Mouse (Mus musculus) right cerebral cortex, adult 18-20 months (tissue): ENCODE data around the gene Gtpbp3.
A peak's percentile ranks its signal among the peaks of the same experiment; 100 is the strongest.

Experiments
- DNase-seq: peaks from one replicate; pipeline ENCODE4 v3.0.0; 2022; ENCODE audit warnings: mixed read lengths

Gene Gtpbp3

DNA sequence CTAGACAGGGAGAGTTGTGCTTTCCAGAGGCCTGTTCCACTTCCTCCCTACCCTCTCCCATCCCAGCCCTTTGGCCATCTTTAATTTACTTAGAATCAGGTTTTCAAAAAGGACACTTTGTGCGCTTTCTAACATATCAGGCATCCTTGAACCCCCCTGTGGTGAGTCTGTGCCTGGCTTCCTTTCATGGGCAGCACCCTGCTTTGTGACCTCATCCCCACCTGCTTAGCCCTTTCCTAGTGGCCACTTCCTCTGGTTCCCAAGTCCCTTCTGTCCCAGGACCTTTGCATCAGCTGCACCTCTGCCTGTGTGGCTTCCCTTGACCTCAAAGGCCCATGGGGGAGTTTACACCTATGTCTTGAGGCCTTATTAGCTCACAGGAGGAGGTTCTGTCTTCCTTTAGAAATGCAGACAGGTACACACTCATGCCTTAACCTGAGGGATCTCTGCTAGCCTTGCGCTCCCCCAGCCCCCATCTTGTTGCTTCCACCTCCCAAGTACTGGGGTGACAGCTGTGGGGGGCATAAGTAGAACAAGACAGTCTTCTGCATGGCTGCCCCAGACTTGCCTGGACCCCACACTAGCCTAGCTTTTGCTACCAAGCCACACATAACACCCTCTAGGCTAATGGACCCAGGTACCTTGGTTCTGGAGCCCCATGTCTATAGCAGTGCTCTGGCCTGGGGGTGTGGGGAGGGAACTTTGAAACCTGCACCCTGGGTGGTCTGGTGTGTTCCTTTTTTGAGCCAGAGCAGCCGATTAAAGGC is 17.6 kb upstream of the Gtpbp3 start:
- no peak for DNase-seq

DNA sequence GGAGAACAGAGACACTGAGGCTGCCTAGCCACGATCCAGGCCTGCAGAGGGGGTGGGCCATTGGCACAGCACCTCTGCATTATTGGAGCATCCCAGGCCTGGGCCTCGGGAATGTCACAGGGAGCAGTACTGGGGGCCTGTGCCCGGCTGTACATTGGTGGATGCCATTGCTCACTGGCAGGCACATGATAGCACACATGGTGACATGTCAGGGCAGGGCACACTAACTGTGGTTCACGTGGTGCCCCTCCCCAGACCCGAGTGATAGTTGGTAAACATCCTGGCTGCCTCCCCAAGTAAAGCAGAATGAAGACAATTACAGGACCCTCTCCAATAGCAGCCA is 17.0 kb upstream of the Gtpbp3 start:
- DNase-seq, result no peak

DNA sequence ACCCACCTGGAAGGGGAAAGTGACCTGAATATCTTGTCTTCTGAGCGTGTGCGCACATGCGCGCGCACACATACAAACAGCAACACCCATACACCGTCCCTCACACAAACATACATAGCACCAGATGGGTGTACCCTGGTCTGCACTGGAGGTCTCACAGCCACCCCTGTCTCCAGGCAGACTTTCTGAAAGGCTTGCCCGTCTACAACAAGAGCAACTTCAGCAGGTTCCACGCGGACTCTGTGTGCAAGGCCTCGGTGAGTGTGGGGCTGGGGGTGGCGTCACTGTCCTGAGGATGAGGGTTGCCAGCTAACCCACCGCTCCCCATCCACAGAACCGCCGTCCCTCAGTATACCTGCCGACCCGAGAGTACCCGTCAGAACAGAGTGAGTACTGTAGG is 16.0 kb upstream of the Gtpbp3 start:
- no peak for DNase-seq

DNA sequence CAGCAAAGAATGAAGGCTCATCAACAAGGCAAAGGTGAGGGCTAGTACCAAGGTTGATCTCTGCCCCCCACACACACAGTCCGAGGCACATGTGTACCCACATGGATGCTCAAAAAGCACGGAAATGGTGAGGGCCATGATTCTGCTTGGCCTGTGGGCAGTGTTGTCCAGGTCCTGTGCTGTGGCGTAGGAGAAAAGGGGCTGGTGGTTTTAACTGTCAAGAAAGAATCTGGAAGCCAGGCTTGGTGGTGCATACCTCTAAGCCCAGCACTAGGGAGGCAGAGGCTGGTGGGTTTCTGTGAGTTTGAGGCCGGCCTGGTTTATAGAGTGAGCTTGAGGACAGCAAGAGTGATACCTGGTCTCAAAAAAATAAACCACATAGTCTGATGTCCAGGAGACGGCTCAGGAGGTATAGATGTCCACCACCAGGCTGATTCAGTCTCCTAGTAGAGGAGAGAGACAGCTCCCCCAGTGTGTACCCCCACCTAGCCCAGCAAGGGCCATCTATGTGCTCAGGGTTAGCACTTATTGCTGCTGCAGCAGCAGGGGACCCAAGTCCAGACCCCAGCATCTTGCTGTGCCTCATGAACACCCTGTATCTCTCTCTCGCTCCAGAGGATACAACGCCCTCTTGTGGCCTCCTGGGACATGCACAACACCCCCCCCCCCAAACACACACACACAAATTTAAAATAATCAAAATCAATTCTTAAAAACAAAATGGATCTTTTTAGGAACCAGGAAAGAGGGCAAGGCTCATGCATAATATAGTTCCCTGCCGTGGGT is 15.1 kb upstream of the Gtpbp3 start:
- DNase-seq, result no peak

DNA sequence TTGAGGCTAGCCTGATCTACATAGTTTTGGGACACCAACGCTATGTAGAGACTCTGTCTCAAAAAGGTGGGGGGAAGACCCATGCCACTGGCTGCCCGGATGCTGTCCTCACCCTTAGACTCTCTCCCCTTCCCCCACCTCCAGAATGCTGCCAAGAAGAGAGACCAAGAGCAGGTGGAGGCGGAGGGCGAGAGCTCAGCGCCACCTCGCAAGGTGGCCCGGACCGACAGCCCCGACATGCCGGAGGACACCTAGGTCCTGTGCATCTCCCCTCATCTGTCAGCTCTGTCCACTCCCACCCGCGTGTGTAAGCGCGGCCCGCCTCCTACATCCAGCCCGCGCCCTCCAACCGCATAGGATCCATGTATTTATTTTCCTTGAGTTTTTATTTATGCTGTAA is 13.6 kb upstream of the Gtpbp3 start:
- DNase-seq, result no peak

DNA sequence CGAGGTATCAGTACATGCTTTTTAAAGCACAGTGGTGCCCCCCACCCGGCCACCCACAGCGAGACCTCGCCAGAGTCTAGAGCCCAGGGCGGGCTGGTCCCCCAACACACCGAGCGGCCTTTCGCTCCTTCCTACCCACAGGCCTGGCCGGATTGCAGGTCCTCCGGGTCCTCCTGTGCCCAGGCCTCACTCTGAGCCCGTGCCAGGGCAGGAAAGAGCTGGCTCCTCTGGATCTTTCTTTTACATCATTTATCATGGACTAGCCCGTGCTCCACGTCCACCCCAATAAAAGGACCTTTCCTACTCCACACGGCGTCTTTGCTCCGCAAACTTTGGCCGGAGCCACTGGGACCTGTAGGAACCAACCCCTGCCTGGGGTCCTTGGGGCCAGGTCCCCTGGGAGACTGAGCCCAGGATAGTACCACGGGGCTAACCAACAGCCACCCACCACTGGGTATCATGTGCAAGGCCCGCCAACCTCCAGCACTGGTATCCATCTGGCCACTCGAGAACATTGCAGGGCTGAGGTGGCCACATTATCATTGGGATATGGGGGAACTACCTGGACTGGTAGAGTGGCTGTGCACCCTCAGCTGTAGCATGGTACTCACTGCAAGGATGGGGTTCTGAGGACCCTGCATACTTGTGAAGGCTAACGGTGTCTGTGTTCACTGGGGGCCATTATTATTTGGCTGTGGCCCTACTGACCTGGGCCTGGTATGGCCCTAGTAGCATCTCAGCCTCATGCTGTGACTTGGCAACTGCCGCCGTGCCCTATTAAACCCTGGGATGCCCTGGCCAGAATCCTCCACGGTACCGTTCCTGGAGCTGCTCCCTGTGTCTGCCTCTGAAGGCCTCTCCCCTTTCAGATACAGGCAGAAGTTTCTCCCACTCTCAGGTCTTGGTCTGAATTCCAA is 12.9 kb upstream of the Gtpbp3 start:
- no peak for DNase-seq

DNA sequence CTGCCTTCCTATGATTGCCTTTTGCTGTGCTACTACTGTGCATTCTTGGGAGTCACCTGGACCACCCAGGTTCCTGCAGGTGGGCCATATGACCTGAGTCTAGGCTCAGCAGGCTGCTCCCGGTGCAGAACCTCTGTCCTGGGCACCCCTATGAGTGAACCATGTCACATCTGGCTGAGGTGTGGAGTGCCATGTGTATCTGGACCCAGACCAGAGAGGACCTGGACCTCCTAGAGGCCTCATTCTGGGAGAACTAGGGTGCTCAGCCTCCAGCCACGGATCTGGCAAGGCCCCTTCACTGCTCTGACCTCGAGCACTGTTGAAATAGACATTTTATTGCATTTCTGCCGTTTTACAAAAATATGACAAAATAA is 12.2 kb upstream of the Gtpbp3 start:
- DNase-seq, result no peak

DNA sequence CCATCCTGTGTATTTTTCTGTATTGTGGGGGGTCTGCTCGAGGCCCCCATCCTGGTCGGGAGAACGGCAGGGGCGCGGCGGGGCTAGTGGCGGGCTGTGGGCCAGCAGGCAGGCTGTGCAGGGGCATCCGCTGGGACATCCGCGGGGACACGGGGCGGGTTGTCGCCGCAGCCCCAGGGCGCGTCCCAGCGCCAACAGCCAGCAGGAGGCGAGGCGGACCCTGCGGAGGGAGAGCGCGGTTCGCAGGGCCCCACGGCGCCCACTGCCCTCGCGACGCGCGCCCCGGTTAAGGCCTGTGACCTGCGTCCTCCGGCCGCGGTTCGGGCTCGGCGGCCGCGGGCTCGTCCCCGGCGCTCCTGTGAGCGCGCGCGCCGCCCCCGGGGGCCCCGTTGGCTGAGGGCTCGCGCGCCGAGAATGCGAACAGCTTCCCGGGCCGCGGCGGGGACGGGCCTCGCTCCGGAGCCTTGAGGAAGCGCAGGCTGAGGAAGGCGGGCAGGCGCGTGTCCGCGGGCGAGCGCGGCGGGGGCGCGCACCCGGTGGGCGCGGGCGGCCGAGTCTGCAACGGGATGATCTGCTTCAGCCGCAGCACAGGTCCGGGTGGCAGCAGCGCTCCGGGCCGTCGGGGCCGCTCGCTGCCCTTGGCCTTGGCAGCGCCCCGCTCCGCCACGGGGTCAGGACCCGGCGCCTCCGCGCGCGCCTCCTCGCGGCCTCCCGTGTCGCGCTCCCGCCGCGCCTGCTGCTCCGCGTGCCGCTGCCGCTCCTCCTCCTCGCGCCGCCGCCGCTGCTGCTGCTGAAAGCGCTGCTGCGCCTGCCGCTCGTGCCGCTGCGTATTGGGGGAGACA is 11.6 kb upstream of the Gtpbp3 start:
- DNase-seq, result peak; percentile 85

DNA sequence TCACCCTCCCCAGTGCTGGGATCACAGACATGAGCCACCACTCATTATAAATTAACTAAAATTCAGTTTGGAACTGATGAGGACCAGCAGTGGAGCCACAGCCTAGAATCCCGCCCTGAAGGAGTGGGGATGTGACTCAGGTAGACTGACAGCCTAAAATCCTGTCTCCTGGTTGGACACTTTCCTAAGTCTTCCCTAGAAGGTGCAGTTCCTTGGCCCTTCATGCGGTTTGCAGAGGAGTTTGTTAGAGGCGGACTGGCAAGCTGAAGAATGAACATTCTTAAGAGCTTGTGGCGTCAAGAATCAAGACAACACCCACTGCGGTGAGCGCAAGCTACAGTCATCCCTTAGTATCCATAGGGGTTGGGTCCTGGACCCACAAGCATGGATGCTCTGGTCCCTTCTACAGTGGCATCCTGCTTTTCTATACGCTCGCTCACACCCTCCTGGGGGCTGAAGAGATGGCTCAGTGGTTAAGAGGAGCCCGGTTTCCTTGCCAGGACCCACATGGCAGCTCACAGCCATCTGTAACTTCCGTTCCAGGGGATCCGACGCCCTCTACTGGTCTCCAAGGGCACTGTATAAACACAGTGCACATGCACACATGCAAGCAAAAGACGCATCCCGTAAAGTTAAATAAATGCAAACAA is 10.6 kb upstream of the Gtpbp3 start:
- DNase-seq, result no peak

DNA sequence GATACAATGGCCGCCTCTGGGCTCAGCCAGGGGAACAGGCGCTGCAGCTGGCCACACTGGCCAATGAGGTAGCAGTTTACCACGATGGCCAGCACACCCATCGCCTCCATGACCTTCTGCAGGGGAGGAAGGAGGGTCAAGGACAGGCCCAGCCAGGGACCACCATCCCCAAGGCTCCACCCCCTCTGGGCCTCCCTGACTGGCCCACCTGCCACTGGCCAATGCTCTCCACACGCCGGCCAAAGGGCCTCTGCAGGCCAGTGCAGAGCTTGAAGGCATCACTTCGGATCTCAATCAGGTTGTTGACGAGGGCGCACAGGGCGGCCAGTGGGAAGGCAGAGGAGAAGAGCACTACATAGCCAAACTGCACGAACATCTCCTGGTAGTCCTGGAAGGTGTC is 9.0 kb upstream of the Gtpbp3 start:
- DNase-seq, result no peak

DNA sequence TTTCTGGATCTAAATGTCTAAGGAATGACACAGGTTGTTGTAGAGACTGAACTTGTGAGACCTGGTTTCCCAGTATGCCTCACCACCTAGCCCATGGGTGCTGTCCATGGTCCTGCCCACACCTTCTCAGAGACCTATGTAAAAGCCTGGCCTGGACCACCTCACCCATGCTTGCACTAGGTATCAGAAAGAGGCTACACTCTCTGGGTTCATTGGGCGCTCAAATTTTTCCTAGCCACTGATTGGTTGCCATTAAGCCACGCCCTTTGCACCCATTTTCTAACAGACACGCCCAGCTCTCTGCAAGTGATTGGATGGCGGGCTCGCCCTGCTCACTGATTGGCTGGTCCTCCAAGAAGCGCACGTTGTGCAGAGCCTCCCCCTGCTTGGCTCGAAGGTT is 4.0 kb upstream of the Gtpbp3 start:
- DNase-seq, result no peak

DNA sequence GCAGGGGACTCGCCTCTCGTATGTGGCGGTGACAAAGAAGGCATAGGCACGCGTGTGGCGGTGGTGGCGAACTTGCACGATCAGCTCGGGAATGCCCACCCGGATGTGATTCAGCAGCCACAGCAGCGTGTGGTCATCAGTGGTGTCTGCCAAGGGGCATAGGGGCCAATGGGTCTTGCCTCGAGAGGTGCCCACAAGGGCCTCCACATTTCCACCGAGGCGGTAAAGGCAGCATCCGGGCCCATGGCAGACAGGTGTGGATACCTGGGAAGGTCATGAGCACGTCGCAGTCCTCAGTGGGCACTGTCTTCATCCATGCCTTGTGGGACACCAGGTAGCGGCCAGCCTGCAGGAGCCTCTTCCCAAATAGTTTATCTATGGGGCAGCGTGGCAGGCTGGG is 3.2 kb upstream of the Gtpbp3 start:
- no peak for DNase-seq

DNA sequence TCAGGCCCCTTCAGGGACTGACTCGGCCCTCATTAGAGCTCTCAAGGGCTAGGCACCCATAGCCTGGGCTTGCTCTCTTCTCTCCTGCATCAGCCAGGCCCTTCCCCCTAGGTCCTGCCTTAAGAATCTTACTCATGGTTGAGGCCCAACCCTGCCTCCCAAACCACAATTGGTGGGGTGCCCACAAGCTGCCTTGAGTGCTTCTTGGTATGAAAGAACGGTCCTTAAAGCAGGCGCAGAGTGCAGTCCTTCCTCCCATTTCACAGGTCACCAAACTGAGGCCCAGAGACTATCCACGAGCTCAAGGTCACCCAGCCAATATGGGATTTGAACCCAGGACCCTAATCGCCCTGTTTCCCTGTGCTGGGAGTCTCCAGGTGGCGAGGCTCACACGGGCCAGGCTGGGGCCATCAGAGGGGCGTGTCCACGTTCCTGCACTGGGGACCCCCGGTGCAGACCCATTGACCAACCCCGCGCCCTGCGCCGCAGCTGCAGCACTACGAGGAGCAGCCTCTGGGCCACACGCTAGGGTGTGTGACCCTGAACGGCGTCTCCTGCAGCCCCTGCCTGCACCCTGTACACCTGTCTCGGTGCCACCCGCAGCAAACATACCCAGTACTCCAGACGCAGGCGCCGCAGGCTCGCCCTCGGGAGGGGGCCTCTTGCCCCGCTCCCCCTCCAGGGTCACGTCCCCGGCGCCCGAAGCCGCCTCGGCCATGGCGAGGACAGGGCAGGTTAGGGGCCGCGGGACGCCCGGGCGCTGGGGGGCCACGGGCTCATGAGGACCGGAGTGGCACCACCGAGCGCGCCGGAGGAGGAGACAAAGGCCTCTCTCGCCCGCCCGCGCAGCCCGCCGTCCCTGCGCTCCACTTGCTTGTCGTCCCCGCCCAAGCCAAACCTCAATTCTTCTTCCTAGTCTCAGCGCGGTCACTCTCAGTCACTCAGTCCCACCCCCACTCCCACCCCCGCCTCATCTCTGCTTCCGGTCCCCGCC is 2.5 kb upstream of the Gtpbp3 start, which contains the start of gene Ano8:
Gene Ano8, minus strand, starts transcription at position 822 of the 994 bp plus-strand sequence.
- DNase-seq, result peak; percentile 92

DNA sequence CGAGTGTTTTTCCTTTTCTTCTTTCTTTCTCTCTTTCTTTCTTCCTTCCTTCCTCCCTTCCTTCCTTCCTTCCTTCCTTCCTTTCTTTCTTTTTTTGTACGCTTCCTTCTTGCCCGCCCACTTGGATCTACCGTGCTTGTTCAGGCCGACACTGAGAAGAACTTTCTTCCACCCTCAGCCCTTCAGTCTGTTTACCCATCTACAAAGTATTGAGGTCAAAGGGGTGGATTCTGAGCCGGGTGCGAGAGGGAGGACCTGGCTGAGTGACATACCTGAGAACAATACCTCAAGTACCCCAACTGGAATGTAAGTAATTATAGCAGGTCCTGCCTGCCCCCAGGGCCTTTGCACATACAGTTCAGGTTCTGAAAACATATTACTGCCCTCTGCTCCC is 1.8 kb upstream of the Gtpbp3 start:
- DNase-seq, result no peak

DNA sequence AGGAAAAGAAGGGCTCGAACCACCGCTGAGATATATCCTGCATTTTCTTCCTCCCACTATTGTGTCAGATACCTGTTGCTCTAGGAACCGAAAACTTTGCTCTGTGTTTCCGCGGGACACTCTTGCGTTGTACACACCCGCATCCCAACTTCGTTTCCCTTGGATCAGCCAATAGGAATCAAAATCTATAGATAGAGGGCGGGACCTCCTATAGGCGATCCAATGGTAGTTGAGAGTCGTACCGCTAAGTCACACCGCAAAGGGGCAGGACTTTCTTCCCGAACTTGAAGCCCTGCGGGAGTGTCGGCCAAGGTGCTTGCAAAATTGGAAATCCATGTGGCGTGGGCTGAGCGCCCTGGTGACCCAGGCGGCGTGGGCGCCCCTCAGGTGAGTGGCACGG is 551 bp downstream of the Gtpbp3 start:
- peak; percentile 90 for DNase-seq

DNA sequence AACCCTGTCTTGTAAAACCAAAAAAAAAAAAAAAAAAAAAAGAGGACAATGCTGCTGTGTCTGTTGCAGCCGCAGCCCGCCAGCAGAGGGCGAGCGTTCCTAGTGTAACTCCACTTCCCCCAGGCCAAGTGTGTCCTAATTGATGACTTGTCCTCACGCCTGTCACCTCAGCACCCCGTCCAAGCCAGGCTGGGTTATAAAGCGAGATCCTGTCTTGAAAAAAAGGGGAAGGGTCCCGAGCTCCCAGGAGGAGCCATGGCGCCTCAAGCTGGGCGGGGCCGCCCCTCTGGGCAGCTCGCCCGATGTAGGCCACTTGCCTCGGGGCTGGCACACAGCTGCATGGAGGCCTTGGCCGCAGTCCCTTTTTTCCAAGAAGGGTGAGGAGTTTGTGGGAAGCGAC is 7.1 kb downstream of the Gtpbp3 start:
- peak; percentile 78 for DNase-seq

DNA sequence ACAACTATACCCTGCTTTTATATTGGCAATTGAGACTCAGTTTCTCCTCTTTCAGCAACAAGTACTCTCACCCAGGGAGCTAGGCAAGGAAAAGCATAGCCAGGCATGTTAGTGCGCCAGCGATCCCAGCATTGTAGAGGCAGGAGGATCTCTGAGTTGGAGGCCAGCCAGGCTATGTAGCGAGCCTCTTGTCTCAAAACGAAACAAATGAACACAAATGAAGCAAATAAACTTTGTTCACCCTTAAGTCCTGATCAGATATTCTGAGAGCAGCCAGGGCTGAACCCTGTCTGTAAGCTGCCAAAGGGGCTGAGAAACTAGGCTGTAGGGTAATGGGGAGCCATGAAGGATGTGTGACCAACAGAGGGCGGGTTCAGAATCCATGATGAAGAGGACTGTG is 7.9 kb downstream of the Gtpbp3 start:
- DNase-seq, result no peak

DNA sequence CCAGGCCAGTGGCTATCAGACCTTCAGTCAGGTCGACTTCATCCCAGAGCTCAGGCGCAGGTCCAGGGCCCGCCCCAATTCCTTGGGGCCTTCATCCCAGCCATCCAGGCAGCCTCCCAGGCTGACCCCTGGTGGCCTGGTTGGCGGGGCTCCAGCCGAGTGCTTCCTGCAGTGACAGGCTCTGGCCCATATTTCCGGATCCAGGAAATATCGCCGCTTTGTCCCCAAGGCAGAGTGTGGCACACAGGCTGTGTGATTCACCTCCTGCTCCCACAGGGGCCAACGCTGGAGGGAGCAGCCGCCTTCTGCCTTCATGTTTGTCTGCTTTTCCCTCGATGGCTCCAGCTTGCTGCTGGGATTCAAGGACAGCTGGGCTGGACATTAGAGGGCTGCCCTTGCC is 8.6 kb downstream of the Gtpbp3 start:
- DNase-seq, result no peak

DNA sequence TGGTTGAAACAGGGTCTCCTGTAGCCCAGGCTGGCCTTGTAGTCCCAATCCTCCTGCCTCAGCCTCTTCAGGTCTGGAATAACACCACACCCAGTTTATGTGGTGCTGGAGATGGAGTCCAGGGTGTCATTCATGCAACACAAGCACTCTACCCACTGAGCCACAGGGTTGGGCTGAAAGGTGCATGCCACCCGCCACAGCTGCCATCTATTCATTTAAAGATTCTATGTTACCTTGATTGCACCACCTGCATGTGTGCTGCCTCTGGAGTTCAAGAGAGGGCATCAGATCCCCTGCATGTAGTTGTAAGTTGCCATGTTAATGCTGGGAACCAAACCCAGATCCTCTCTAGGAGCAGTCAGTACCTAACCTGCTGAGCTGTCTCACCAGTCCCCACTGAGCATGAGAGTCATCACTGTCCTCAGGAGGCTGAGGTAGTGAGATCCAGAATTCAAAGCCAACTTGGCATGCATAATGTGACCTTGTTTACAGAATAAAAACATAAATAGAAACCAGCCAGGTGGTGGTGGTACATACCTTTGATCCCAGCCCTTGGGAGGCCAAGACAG is 9.3 kb downstream of the Gtpbp3 start:
- no peak for DNase-seq

DNA sequence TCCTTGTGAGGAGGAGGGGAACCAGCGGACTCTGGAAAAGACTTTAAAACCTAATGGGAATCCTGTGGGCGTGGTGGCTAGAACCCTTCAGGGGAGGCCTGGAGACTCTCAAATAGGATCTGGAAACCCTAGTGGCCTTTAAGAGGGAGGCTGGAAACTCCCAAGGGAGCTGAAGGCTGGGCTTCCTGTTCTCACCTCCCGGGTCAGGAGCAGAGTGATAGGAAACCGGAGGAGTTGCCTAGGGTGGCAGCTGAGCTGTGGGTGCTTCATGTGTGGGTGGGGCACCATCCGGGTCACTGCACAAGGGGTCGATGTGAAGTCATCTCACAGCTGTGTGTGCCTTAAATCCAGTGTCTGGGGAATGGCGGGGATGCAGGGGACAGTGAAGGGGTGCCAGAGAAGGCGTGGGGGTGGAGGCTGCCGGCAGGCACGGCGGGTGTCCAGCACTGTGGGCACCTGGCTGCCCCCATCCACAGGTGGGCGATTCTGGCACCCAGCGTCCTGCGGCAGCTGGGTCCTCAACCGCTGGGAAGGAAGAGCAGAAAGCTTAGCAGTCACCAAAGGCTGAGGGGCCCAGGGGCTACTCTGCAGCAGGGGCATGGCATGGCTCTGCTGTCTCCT is 10.1 kb downstream of the Gtpbp3 start:
- no peak for DNase-seq
